Mouse (Mus musculus): ENCODE results near the gene Lbx2.

GRCm38 (mm10) chr6:83057790-83058189 is 28.4 kb upstream of the Lbx2 start, which contains the start of gene Dqx1:
- TF ChIP-seq CTCF (conservative IDR thresholded peaks at IDR 0.05; ENCODE audit: insufficient read depth, insufficient read length, low read depth, low read length) (no peak), POLR2A (IDR thresholded peaks at IDR 0.05; ENCODE audit: low read depth, low read length) (no peak)
